Mouse (Mus musculus) G1E-ER4 (cell line): ENCODE measurements around the gene Neurog1. TPM values are rescaled to one million over a fixed set of nuclear protein-coding genes. Genes with fewer than 3 reads are reported as not detected.

ENCODE experiments used
- GATA1 ChIP-seq: IDR thresholded peaks from one replicate; pipeline ENCODE4 v1.8.0; 2012; ENCODE audit warnings: low read length, inconsistent platforms
- polyA plus RNA-seq: library from polyadenylated mRNA; stranded (reverse); fragments of >175 nt; gene quantifications from 2 replicates; pipeline ENCODE4 v1.2.3, GENCODE M21; 2012

Gene Neurog1
- not detected in 2 replicates for polyA plus RNA-seq

DNA sequence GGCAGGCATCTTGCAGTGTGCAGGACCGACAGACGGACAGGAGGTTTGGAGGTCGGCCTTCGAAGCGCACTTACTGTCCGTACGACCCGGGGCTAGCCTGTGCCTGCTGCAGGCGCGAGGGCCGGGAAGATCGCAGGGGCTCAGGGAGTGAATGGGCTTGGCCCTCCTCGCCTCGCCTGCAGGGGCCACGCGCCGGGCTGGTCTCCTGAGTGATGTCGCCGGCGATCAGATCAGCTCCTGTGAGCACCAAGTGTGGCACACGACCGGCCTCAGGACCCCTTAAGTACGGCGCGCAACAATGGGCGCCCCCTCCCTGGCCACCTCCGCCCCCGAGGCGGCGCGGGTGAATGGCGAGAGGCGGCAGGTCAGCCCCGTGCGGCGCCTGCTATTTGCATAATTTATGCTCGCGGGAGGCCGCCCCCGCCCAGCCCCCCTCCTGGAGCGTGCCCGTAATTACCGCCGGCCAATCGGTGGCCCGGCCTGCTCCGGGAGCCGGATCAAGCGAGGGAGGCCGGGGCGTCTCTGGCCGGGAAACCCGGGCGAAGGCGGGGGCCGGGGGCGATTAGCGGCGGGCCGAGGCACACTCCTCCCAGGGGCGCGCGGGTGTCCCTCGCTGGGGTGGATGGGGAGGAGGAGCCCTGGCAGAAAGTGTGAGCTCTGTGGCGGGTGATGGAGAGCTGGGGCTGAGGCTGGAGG, at the start of gene Neurog1:
TSS of gene Neurog1 (minus strand) at position 240 of the 696 bp plus-strand sequence.
- no peak for TF ChIP-seq GATA1

DNA sequence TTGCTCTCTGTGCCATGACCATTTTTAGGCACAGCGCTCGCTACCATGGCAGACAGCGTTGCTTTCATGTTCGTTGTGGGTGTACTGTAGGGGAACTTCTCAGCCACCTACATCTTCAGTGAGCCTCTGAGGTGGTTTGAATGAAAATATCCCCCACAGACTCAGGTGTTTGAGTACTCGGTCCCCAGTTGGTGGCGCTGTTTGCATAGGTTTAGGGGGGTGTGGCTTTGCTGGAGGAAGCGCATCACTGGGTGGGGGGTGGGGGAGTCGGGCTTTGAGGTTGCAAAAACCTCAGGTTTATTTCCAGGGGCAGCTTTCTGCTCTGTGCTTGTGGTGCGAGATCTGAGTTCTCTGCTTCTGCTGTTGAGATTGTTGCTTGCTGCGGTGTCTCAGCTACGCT, 47.4 kb upstream of the Neurog1 start:
- TF ChIP-seq GATA1 = no peak

DNA sequence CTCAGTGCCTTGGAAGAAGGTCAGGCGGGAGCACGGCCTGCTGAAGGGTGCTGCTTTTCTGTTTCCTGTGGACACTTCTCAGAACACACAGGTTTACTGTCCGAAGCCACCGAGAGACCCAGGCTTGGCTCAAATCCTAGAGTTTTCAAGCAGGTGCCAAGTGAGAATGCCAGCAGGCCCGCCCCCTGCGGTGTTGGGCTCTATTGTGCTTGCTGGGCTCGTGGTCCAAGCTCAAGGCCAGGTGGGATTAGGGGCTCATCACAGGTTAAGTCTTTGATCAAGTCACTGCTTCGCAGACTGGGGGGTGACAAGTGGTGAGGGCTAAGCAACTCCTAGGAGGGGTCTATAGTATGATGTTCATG, 44.7 kb upstream of the Neurog1 start:
- no peak for TF ChIP-seq GATA1

DNA sequence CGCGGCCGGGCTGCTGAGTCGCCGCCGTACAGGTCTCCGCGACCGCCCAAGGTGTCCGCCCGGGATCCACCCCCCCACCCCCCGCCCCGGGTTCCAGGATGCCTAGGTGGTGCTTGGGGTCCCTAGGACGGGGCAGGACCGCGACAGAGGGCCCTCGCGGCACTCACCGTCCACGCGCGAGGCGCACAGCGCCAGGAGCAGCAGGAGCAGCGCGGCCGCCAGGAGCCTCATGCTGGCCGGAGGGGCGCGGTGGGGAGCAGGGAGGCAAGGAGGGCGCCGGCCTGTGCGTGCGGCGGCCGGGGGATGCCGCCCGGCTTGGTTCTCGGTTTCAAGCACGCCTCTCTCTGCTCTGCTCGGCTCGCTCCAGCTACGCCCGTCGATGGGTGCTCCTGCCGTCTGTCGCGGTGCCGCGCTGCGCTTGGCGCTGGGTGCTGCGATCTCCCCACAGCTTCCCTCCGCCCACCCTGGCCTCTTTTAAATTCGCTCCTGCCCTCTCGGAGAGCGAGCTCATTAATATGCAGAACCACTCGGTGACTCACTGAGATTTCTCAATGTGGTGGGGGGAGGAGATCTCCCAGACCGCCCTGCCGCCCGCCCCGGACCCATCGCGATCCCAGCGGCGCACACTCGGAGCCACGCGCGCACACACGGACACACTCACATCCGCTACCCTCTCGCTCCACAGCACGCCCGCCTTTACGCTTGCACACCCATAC, 44.1 kb upstream of the Neurog1 start, which contains the start of gene Cxcl14:
TSS of gene Cxcl14 (minus strand) at position 609 of the 716 bp plus-strand sequence.
- no peak for TF ChIP-seq GATA1

DNA sequence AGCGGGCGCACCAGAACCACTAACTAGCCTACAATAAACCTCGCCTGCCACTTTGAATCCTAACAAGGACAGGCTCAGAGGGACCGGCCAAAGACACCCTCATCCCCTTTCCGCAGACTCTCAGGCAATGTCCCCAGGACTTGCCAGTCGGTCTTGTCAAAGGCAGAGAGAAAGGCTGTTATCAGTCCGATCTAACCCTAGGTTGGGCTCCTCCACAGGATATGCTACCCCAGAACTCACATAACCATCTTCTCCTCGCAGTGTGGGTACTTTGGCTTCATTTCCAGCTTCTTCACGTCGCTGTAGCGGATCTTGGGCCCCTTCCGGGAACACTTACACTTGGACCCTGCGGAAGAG, 43.6 kb upstream of the Neurog1 start:
- TF ChIP-seq GATA1 = no peak

DNA sequence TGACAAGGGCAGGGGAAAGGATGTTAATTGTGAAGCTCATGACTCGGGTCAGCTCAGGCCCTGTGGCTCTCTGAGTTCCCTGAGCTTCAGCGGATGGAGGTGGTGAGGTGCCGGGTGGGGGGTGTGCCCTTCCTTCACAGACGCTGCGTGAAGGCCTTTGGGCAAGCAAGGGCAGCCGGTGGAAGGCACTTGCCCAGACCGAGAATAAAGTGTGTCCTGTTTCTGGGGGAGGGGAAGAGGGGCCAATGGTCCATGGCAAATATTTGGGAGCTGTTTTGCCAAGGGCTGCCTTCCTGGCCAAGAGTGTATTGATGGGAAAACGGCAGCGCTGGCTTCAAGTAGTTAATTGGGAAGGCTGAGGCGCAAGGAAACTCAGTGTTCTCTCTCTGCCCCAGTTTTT, 42.9 kb upstream of the Neurog1 start:
- TF ChIP-seq GATA1 = no peak

DNA sequence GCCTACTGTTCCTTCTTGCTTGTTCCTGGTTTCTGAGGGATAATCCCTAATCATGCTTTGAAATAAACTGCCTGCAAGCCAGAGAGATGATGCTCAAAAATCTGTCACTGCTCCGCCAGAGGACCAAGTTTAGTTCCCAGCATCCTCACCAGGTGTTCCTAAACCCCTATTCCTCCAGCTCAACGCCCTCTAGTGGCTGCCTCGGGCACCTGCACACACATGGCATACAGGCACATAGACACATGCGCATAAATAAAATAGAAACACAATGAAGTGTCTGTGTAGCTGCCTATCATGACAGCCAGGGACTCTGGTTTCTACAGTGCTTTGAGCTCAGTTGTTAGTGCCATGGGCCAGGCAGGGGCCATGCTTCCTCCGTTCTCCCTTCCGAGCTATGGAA, 38.0 kb upstream of the Neurog1 start:
- no peak for TF ChIP-seq GATA1

DNA sequence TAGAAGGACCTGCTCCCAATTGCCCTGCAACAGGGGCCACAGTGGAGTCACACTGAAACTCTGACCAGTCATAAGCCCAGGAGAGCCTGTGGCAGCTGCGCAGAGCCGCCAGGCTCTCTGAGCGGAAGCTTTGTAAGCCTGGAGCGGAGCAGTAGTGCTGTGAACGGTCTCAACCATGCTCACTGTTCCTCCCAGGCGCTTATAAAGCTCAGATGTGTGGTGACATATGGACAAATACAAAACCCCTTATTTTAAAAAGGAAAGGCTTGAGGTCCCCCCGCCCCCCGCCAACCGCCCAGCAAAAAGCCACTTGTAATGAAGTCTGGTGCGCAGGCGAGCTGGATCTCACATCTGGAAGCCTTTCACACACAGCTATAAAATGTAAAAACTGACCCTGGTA, 37.3 kb upstream of the Neurog1 start:
- no peak for TF ChIP-seq GATA1

DNA sequence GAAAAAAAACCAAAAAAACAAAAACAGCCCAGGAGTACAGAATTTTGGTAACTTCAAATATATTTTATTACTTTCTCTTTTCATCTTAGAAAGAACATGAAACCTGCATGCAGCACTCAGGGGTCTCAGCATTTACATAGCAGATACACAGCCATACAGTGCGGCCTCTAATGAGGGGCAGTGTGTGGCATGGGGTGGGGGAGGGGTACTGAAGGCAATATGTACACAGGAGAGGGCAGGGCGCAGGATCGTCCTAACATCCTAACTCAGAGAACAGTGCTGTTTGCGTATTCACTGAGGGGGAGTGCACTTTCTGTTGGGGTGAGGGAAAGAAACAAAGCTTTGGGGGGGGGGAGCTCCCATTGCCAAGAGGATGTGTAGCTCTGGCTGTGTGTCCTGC, 36.6 kb upstream of the Neurog1 start:
- TF ChIP-seq GATA1 = no peak

DNA sequence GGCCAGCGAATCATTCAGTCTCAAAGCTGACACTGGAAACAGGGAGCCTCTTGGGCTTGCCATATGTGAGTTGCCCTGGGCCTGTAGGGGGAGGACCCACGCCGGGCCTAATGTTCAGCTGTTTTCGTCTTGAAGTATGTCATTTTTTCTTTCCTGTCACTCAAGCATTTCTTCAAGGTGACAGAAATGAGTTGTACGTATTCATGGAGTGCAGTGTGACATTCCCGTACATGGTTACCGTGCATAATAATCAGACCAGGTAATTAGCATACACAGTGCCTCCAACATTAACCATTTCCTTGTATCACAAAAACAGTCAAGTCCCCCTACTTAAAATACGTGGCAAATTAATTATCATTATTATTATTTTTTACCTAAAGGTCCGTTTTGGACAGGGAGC, 35.1 kb upstream of the Neurog1 start:
- no peak for TF ChIP-seq GATA1

DNA sequence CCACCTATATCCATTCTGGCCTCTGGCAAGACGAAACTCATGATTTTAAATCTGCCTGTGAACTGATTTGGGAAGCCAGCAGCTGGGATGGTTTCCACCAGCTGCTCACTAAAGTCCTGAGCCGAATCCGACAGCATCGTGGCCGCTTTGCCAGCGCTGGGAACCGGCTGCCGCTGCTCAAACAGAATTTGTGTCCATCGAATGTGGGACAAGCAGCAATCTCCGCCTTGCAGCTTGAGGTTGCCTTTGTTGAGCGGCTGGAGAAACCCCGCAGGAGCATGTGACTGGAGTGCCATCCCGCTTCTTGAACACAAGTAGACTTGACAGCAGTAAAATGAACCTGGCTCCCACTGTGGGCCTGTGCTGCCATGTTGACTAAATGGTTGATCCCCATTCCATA, 31.4 kb upstream of the Neurog1 start:
- TF ChIP-seq GATA1 = no peak

DNA sequence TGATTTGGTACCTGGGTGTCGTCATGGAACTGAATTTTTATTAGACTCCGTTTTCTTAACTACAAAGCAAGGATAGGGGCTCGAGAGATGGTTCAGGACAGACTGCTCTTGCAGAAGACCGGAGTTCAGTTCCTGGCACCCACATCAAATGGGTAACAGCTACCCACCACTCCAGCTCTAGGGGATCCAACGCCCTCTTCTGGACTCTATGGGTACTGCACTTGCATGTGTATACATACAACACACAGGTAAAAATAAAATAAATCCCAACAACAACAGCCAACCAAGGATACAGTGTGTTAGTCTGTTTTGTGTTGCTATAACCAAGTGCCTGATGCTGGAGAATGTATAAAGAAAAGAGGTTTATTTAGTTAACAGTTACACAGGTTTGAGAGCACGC, 28.4 kb upstream of the Neurog1 start:
- no peak for TF ChIP-seq GATA1

DNA sequence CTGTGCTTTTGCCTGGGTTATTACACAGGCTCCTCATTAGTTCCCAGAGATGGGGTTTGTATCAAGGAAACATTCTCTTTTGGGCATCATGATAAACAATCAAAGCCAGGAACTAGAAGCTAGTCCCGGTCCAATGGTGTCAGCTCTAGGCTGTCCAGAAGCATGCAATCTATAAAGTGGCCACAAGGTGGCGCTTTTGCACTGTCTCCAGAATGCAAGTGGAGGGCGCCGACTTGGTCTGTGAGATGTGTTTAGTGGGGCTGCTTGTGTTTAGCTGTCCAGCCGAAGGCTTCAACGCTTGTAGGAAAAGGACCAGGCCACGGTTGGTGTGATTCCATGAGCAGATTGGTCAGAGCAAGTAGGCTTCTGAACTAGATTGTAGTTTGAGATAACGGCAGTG, 27.5 kb upstream of the Neurog1 start:
- TF ChIP-seq GATA1 = no peak

DNA sequence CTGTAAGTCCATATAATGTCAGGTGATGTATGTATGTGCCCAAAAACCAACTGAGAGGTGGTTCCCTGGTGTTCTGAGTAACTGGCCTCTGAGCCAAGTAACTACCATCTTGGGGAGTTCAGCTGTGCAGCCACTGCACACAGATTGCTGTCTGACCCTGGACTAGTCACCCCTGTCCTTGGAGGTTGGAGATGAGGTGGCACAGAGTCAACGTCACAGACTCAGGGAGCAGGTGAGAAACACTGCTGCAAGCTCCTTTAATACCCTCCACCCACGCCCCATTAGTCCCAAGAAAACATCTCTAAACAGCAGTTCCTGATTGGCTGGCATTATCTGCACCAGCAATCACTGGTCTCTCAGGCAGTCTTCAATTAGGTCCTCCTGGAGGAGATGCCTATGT, 23.2 kb upstream of the Neurog1 start:
- TF ChIP-seq GATA1 = no peak

DNA sequence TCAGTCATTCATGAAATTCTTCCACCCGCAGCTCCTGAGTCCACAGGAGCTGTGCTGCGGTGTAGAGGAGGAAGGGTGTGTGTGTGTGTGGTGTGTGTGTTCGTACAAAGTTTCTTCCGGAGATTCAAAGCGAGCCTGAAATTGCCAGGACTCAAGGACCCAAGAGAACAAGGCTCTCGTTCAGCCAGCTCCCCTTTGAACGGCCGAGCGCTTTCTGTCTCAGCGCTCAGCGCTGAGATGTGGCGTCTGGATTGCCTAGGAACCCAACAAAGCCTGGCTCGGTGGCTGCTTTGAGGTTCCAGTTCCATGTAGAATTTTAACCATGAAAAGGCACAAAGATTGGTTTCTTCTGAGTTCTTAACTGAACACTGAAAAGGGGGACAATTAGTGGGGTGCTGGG, 18.2 kb upstream of the Neurog1 start:
- TF ChIP-seq GATA1 = no peak

DNA sequence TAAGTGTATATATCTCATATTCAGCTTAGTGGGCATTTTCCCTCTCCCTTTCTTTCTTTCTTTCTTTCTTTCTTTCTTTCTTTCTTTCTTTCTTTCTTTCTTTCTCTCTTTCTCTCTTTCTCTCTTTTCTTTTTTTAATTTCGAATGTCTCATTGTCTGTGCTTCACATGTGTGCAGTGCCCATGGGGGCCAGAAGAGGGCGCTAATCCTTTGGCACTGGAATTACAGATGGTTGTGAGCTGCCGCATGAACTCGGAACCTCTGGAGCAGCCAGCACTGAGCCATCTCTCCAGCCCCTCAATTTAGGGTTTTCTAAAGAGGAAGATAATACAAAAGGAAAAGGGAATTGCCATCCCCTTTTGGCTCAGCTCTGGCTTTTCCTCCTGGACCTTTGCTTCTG, 15.4 kb upstream of the Neurog1 start:
- no peak for TF ChIP-seq GATA1

DNA sequence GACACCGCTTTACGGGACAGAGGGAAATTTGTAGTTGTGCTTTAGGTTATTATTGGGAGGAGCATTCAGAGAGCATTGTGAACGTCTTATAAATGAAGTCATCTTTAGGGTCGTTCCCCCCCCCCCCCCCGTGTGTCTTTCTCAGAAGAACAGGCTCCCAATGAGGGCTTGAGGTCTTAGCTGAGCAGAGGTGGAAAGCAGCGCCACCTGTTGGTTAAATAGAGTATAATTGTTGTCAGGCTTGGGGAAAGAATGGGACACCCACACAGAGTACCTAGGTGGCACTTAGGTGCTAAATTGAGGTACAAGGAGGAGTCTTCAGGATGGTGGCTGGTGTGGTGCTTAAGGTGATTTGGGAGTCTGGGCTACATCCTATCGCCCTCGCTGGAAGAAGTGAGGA, 14.5 kb upstream of the Neurog1 start:
- no peak for TF ChIP-seq GATA1
